Mouse (Mus musculus) hindbrain, embryonic 13.5 days (tissue): ENCODE results near the gene Ap4b1. TPM values are rescaled to one million over a fixed set of nuclear protein-coding genes. Genes with fewer than 3 reads are reported as not detected.

Experiments used
- ATAC-seq: fragments of 200-750 bp; cut with Nextera tagmentation; 2 replicates; pipeline ENCODE4 v1.8.0; 2017; ENCODE audit warnings: moderate TSS enrichment; ENCODE audit not compliant: low FRiP score
- H3K27ac ChIP-seq: fragments of 300-500 bp; sonication (generic); 2 replicates; pipeline ENCODE4 v1.5.1; 2015; ENCODE audit warnings: inconsistent platforms, mild to moderate bottlenecking, moderate library complexity
- H3K27me3 ChIP-seq: fragments of 300-500 bp; sonication (generic); 2 replicates; pipeline ENCODE4 v1.6.1; 2015; ENCODE audit warnings: mild to moderate bottlenecking, inconsistent platforms
- H3K36me3 ChIP-seq: fragments of 300-500 bp; sonication (generic); 2 replicates; pipeline ENCODE4 v1.6.1; 2015; ENCODE audit warnings: mild to moderate bottlenecking, inconsistent platforms
- H3K4me1 ChIP-seq: fragments of 300-500 bp; sonication (generic); replicated peaks from 2 replicates; pipeline ENCODE4 v1.6.1; 2015; ENCODE audit warnings: inconsistent platforms
- H3K4me2 ChIP-seq: fragments of 300-500 bp; sonication (generic); 2 replicates; pipeline ENCODE4 v1.6.1; 2015; ENCODE audit warnings: inconsistent platforms, mild to moderate bottlenecking, moderate library complexity
- H3K4me3 ChIP-seq: fragments of 300-500 bp; sonication (generic); 2 replicates; pipeline ENCODE4 v1.5.1; 2015; ENCODE audit warnings: mild to moderate bottlenecking, inconsistent platforms
- H3K9ac ChIP-seq: fragments of 300-500 bp; sonication (generic); 2 replicates; pipeline ENCODE4 v1.6.1; 2015; ENCODE audit warnings: mild to moderate bottlenecking, inconsistent platforms
- H3K9me3 ChIP-seq: fragments of 300-500 bp; sonication (generic); 2 replicates; pipeline ENCODE4 v1.6.1; 2016; ENCODE audit warnings: inconsistent platforms
- WGBS: fragments of 180-500 bp; shearing (Covaris S2); methylation state at CpG from one replicate; pipeline ENCODE4 v1.1.7; 2015; 5-methylcytosine and 5-hydroxymethylcytosine counted together
- polyA plus RNA-seq: library from polyadenylated mRNA; unstranded; fragments of >200 nt; fragmentation: Nextera tagmentation; extraction: Ambion mirVana; gene quantifications from 2 replicates; pipeline ENCODE4 v1.2.1, GENCODE M21; 2015

Ap4b1 gene
- polyA plus RNA-seq, 1 experiment from 2014 or later: 22.9 TPM

- H3K27me3 ChIP-seq: no peaks in the 10 kb centered on the region
- H3K4me3 ChIP-seq: no peak overlapping the region
- no peaks in the 10 kb centered on the region for H3K36me3 ChIP-seq
- H3K9me3 ChIP-seq: no peaks in the 10 kb centered on the region
- H3K4me2 ChIP-seq: no peak overlapping the region
- no peak for ATAC-seq
- H3K4me1 ChIP-seq: no peaks in the 10 kb centered on the region
- H3K9ac ChIP-seq: no peak overlapping the region
- no peak overlapping the region for H3K27ac ChIP-seq
- 89% methylated on average over 4 of the region's 4 CpGs for whole genome bisulfite sequencing
These were observed 53.5 kb downstream of the Ap4b1 start for GRCm38 (mm10) chr3:103862721-103863220.

- Histone ChIP-seq H3K4me1 (no peaks in the 10 kb centered on the region), H3K9me3 (no peaks in the 10 kb centered on the region), H3K27ac (no peak overlapping the region), H3K27me3 (no peaks in the 10 kb centered on the region), H3K36me3 (no peaks in the 10 kb centered on the region), H3K9ac (no peak overlapping the region), H3K4me3 (no peak overlapping the region), H3K4me2 (no peak overlapping the region)
- 90% methylated on average over 6 of the region's 6 CpGs for WGBS
- no peak for ATAC-seq
These were observed 54.9 kb downstream of the Ap4b1 start for GRCm38 (mm10) chr3:103864200-103864599.

- no peak overlapping the region for H3K9ac ChIP-seq
- 87% methylated on average over 5 of the region's 5 CpGs for WGBS
- no peaks in the 10 kb centered on the region for H3K4me1 ChIP-seq
- no peaks in the 10 kb centered on the region for H3K9me3 ChIP-seq
- H3K4me2 ChIP-seq: no peak overlapping the region
- H3K4me3 ChIP-seq: no peak overlapping the region
- no peak overlapping the region for H3K27ac ChIP-seq
- no peaks in the 10 kb centered on the region for H3K36me3 ChIP-seq
- ATAC-seq: no peak
- no peaks in the 10 kb centered on the region for H3K27me3 ChIP-seq
These were observed 58.2 kb downstream of the Ap4b1 start for GRCm38 (mm10) chr3:103867424-103867971.

GRCm38 (mm10) chr3:103868008-103868407, 58.7 kb downstream of the Ap4b1 start:
- Histone ChIP-seq H3K36me3 (no peaks in the 10 kb centered on the region), H3K4me1 (no peaks in the 10 kb centered on the region), H3K4me3 (no peak overlapping the region), H3K27ac (no peak overlapping the region), H3K9me3 (no peaks in the 10 kb centered on the region), H3K4me2 (no peak overlapping the region), H3K9ac (no peak overlapping the region), H3K27me3 (no peaks in the 10 kb centered on the region)
- ATAC-seq: no peak
- WGBS: 91% methylated on average over 4 of the region's 4 CpGs

Other genes starting within 250 kb of the Ap4b1 start
- gene Syt6, start 234.3 kb upstream of the Ap4b1 start, polyA plus RNA-seq: 11.3 and 11.8 TPM in 2 replicates
- 0.26 and 0.38 TPM in 2 replicates for gene Atg4a-ps, start 163.5 kb upstream of the Ap4b1 start, polyA plus RNA-seq
- 7.3 and 8.7 TPM in 2 replicates for gene Olfml3, start 71.5 kb upstream of the Ap4b1 start, polyA plus RNA-seq
- not detected in 2 replicates for gene Gm10964, start 70.2 kb upstream of the Ap4b1 start, polyA plus RNA-seq
- 11.8 and 13.3 TPM in 2 replicates for gene Hipk1, start 18.0 kb upstream of the Ap4b1 start, polyA plus RNA-seq
- gene Dclre1b, start 76 bp upstream of the Ap4b1 start, polyA plus RNA-seq: 22.2 and 23.4 TPM in 2 replicates
- 0.53 TPM in 1 of 2 replicates, not detected in the other for gene Gm43064, start 53 bp downstream of the Ap4b1 start, polyA plus RNA-seq
- 0.17 and 0.41 TPM in 2 replicates for gene Bcl2l15, start 23.1 kb downstream of the Ap4b1 start, polyA plus RNA-seq
- 0.38 and 0.47 TPM in 2 replicates for gene Ptpn22, start 50.3 kb downstream of the Ap4b1 start, polyA plus RNA-seq
- gene Rsbn1, start 104.6 kb downstream of the Ap4b1 start, polyA plus RNA-seq: 21.3 and 24.4 TPM in 2 replicates
- 27.9 and 30.0 TPM in 2 replicates for gene Phtf1, start 158.6 kb downstream of the Ap4b1 start, polyA plus RNA-seq